Comparison of ENCODE assay signal across 8 mouse cellular contexts in the genomic region with DNA sequence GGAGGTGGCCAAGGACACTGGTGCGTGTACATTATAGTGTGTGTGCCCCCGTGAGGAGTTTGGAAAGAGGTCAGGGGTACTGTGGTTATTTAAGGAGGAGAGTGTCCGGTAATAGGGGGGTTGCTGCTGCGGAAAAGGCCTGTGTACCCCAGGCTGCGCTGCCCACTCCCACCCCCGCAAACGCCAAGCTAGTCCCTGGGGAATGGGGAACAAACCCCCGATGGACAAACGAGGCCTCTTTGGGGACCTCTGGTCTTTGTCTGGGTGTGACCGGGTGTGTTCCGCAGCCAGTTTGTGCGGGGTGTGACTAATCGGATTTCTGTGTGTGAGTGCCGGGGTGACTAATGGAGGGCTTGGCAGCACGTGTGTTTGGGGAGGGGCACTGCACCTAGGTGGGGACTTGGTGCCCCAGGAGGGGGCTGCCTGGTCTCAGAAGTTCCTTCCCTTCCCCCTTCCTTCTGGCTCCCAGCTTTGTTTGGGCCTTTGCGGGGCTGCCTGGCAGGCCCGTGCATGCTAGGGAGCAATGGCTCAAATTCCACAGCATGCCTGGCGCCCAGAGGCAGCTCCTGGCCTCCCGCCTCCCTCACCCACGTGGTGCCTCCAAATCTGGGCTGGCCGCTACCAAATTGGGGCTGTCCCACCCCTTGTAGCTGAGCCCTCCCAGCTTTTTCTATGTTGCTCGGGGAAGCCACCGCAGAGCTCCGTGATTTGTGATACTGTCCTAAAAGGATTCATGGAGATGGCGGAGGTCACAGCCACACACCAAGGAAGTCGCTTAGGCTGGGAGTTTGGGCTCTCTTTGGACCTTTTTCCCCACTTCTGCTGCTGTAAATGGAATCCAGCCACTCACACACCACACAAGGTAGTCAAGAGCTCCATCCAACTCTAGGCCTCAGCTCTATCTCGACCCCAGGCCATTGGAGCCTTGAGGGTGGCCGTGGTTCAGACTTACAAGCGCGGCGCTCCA. TPM values are rescaled to one million over a fixed set of nuclear protein-coding genes. Genes with fewer than 3 reads are reported as not detected.
DNase-seq lines count a peak whose midpoint lies in the region; ATAC-seq lines count a peak whose summit lies in the region.

No protein-coding gene starts in this region.

- peak overlapping the region; percentile 99 for H3K9ac ChIP-seq in hindbrain, embryonic 13.5 days

- H3K4me2 ChIP-seq in hindbrain, embryonic 13.5 days = peak overlapping the region; percentile 90

- H3K27ac ChIP-seq in hindbrain, embryonic 13.5 days = peak overlapping the region; percentile 100

- H3K4me1 ChIP-seq in hindbrain, embryonic 13.5 days (replicated peaks) = peaks cover 43% of the 10 kb centered on the region

- H3K27me3 ChIP-seq in hindbrain, embryonic 13.5 days = no peaks in the 10 kb centered on the region

- H3K9me3 ChIP-seq in hindbrain, embryonic 13.5 days = no peaks in the 10 kb centered on the region

- peak; percentile 12; the same call in 1 of the 2 replicates for ATAC-seq in hindbrain, embryonic 13.5 days (ENCODE audit: low FRiP score)

- WGBS in hindbrain, embryonic 13.5 days = 6% methylated on average over 31 of the region's 31 CpGs

- peak; percentile 86 for DNase-seq in R1 (ENCODE audit: low read depth, low spot score)
- DNase-seq in cerebellum, postnatal 25 days = peak; percentile 85 to 87
- DNase-seq in frontal cortex, postnatal 36 days (ENCODE audit: low spot score in 2 of 2) = peak; percentile 66 to 76
- peak; percentile 53 to 56 for DNase-seq in layer of hippocampus, postnatal 25 days (ENCODE audit: extremely low spot score in 1 of 2, low spot score in 1 of 2)
- peak; percentile 85 for DNase-seq in lung, postnatal 14 days
- peak; percentile 80 for DNase-seq in right cerebral cortex, adult 18-20 months
- DNase-seq in thymus, postnatal 10 days (ENCODE audit: low spot score in 2 of 2) = no peak

- H3K36me3 ChIP-seq in hindbrain, embryonic 13.5 days = no peaks in the 10 kb centered on the region

- H3K4me3 ChIP-seq in hindbrain, embryonic 13.5 days = peak overlapping the region; percentile 99

RNA-seq across cellular contexts. Expression of a gene that starts 5.9 kb away (rescaled TPM):
- 33.1 and 35.8 TPM in 2 replicates for polyA plus RNA-seq in hindbrain, embryonic 13.5 days (2015; fragmentation: Nextera tagmentation; extraction: Ambion mirVana)
- 100 to 1,000 TPM; 131 to 158 TPM for total RNA-seq in layer of hippocampus, postnatal 25 days (2021)

Comparison
In these comparisons a context has a peak if more than half of its experiments do, and no peak if none do; other contexts are left out.
1. DNase-seq: peak in R1 (single experiment), cerebellum, postnatal 25 days (2 of 2), frontal cortex, postnatal 36 days (2 of 2), layer of hippocampus, postnatal 25 days (2 of 2), lung, postnatal 14 days (single experiment) and right cerebral cortex, adult 18-20 months (single experiment); none in thymus, postnatal 10 days (0 of 2).